Mouse (Mus musculus) G1E (cell line): ENCODE measurements at regions not wholly inside any gene's neighbourhood (a gene's known extent, or its start where the extent isn't known, plus 50 kb on each side); places are given as distances from the start of the nearest gene placed in this dataset.

Source experiments
- ATAC-seq: 2 replicates; pipeline ENCODE4 v1.8.0; 2016; ENCODE audit warnings: mild to moderate bottlenecking; ENCODE audit not compliant: insufficient number of reproducible peaks, poor library complexity, low FRiP score, severe bottlenecking; ENCODE audit errors: extremely low read depth
- DNase-seq: peaks from one replicate; pipeline ENCODE4 v3.0.0; 2012; ENCODE audit warnings: low spot score
- H3K27me3 ChIP-seq: 2 replicates; pipeline ENCODE4 v1.6.1; 2012; ENCODE audit warnings: mild to moderate bottlenecking, low read length, inconsistent platforms; ENCODE audit not compliant: insufficient read depth
- H3K36me3 ChIP-seq: replicated peaks from 2 replicates; pipeline ENCODE3; 2012; ENCODE audit warnings: mild to moderate bottlenecking, inconsistent platforms
- H3K4me1 ChIP-seq: 2 replicates; pipeline ENCODE4 v1.6.1; 2012; ENCODE audit warnings: low read depth, low read length, inconsistent platforms, mixed read lengths; ENCODE audit not compliant: insufficient read depth
- H3K4me3 ChIP-seq: 2 replicates; pipeline ENCODE4 v1.5.1; 2012; ENCODE audit warnings: low read depth, mild to moderate bottlenecking, inconsistent platforms, low read length, moderate library complexity, mixed read lengths
- H3K9me3 ChIP-seq: replicated peaks from 2 replicates; pipeline ENCODE4 v1.6.1; 2012; ENCODE audit warnings: inconsistent platforms
- CTCF ChIP-seq: IDR thresholded peaks from 2 replicates; pipeline ENCODE4 v1.5.1; 2012; ENCODE audit warnings: low read depth, low read length, inconsistent platforms, mixed read lengths
- GATA1 ChIP-seq: IDR thresholded peaks from 2 replicates; pipeline ENCODE4 v1.6.1; 2012; ENCODE audit warnings: borderline replicate concordance, low read length, inconsistent platforms, mixed read lengths
- GATA2 ChIP-seq: IDR thresholded peaks from 2 replicates; pipeline ENCODE4 v1.6.1; 2012; ENCODE audit warnings: low read depth, low read length, inconsistent platforms, borderline replicate concordance
- POLR2AphosphoS5 ChIP-seq: IDR thresholded peaks from 2 replicates; pipeline ENCODE4 v1.6.1; 2012; ENCODE audit warnings: low read depth, low read length, inconsistent platforms; ENCODE audit not compliant: insufficient replicate concordance
- TAL1 ChIP-seq: conservative IDR thresholded peaks from 2 replicates; pipeline ENCODE4 v1.6.1; 2012; ENCODE audit warnings: low read depth, low read length, inconsistent platforms, mixed read lengths

- Histone ChIP-seq H3K4me3 (no peak overlapping the region), H3K27me3 (no peaks in the 10 kb centered on the region), H3K4me1 (no peaks in the 10 kb centered on the region), H3K9me3 (no peaks in the 10 kb centered on the region), H3K36me3 (no peaks in the 10 kb centered on the region)
- TF ChIP-seq POLR2AphosphoS5, result no peak
- TF ChIP-seq CTCF, result no peak
- ATAC-seq (no peak), DNase-seq (no peak)
Observed at GRCm38 (mm10) chr12:68996740-68997139, 162.2 kb downstream of the Rps29 start.

GRCm38 (mm10) chr12:68980640-68981039, 178.3 kb downstream of the Rps29 start:
- H3K4me3 ChIP-seq, result no peak overlapping the region
- H3K9me3 ChIP-seq, result no peaks in the 10 kb centered on the region
- H3K4me1 ChIP-seq, result no peaks in the 10 kb centered on the region
- H3K27me3 ChIP-seq, result no peaks in the 10 kb centered on the region
- TF ChIP-seq CTCF (no peak), GATA2 (no peak), POLR2AphosphoS5 (no peak), GATA1 (no peak), TAL1 (no peak)
- no peak for ATAC-seq
- H3K36me3 ChIP-seq, result no peaks in the 10 kb centered on the region
- no peak for DNase-seq

- Histone ChIP-seq H3K9me3 (no peaks in the 10 kb centered on the region), H3K4me1 (no peaks in the 10 kb centered on the region), H3K27me3 (no peaks in the 10 kb centered on the region), H3K36me3 (no peaks in the 10 kb centered on the region), H3K4me3 (no peak overlapping the region)
- ATAC-seq (no peak), DNase-seq (no peak)
- TF ChIP-seq POLR2AphosphoS5 (no peak), TAL1 (no peak), CTCF (no peak), GATA2 (no peak)
Observed at GRCm38 (mm10) chr12:68980173-68980572, 178.8 kb downstream of the Rps29 start.

GRCm38 (mm10) chr12:68979232-68979631, 179.8 kb downstream of the Rps29 start:
- DNase-seq (no peak), ATAC-seq (no peak)
- TF ChIP-seq POLR2AphosphoS5 (no peak), GATA1 (no peak), TAL1 (no peak), CTCF (no peak)
- no peaks in the 10 kb centered on the region for H3K4me1 ChIP-seq
- H3K27me3 ChIP-seq, result no peaks in the 10 kb centered on the region
- no peaks in the 10 kb centered on the region for H3K36me3 ChIP-seq
- no peaks in the 10 kb centered on the region for H3K9me3 ChIP-seq
- no peak overlapping the region for H3K4me3 ChIP-seq

- no peak for ATAC-seq
Observed at GRCm38 (mm10) chr12:68977276-68977675, 181.7 kb downstream of the Rps29 start.

GRCm38 (mm10) chr12:68947240-68947639, 211.7 kb downstream of the Rps29 start:
- Histone ChIP-seq H3K4me3 (no peak overlapping the region), H3K9me3 (no peaks in the 10 kb centered on the region), H3K36me3 (no peaks in the 10 kb centered on the region), H3K27me3 (no peaks in the 10 kb centered on the region), H3K4me1 (no peaks in the 10 kb centered on the region)
- no peak for ATAC-seq
- no peak for DNase-seq
- TF ChIP-seq CTCF, result no peak
- TF ChIP-seq GATA1, result no peak
- TF ChIP-seq GATA2, result no peak
- TF ChIP-seq POLR2AphosphoS5, result no peak
- TF ChIP-seq TAL1, result no peak

More at GRCm38 (mm10) chr12:68977276-68977675, 181.7 kb downstream of the Rps29 start:
- H3K9me3 ChIP-seq, result no peaks in the 10 kb centered on the region
- TF ChIP-seq POLR2AphosphoS5 (no peak), GATA2 (no peak), TAL1 (no peak), CTCF (no peak)
- no peak overlapping the region for H3K4me3 ChIP-seq
- H3K27me3 ChIP-seq, result no peaks in the 10 kb centered on the region
- DNase-seq, result no peak
- H3K4me1 ChIP-seq, result no peaks in the 10 kb centered on the region
- no peaks in the 10 kb centered on the region for H3K36me3 ChIP-seq

GRCm38 (mm10) chr12:68910590-68910989, 248.4 kb downstream of the Rps29 start:
- no peak for TF ChIP-seq CTCF
- no peak for TF ChIP-seq GATA2
- TF ChIP-seq GATA1, result no peak
- TF ChIP-seq TAL1, result no peak
- TF ChIP-seq POLR2AphosphoS5, result no peak
- ATAC-seq (no peak), DNase-seq (no peak)
- Histone ChIP-seq H3K36me3 (no peaks in the 10 kb centered on the region), H3K9me3 (no peaks in the 10 kb centered on the region), H3K4me3 (no peak overlapping the region), H3K27me3 (no peaks in the 10 kb centered on the region), H3K4me1 (no peaks in the 10 kb centered on the region)
